Mouse (Mus musculus) olfactory bulb, adult 2 months (tissue): ENCODE results near the gene Hist1h1d. TPM values are rescaled to one million over a fixed set of nuclear protein-coding genes. Genes with fewer than 3 reads are reported as not detected.

ENCODE experiments used
- H3K27ac ChIP-seq: fragments of 200-500 bp; 2 replicates; pipeline ENCODE4 v1.5.1; 2012; ENCODE audit warnings: low read depth, low read length; ENCODE audit not compliant: insufficient read depth
- H3K4me1 ChIP-seq: fragments of 200-500 bp; 2 replicates; pipeline ENCODE4 v1.6.1; 2012; ENCODE audit warnings: low read length; ENCODE audit not compliant: control insufficient read depth, insufficient read depth
- H3K4me3 ChIP-seq: fragments of 200-500 bp; 2 replicates; pipeline ENCODE4 v1.5.1; 2012; ENCODE audit warnings: mild to moderate bottlenecking, low read depth, low read length, moderate library complexity; ENCODE audit not compliant: insufficient read depth
- CTCF ChIP-seq: fragments of 200-500 bp; IDR thresholded peaks from 2 replicates; pipeline ENCODE4 v1.5.1; 2012; ENCODE audit warnings: low read depth, mild to moderate bottlenecking, low read length, moderate library complexity; ENCODE audit not compliant: insufficient read depth
- POLR2A ChIP-seq: fragments of 200-500 bp; IDR thresholded peaks from 2 replicates; pipeline ENCODE4 v1.6.1; 2012; ENCODE audit warnings: mild to moderate bottlenecking, low read depth, low read length, moderate library complexity; ENCODE audit not compliant: insufficient read depth
- WGBS: fragments of 180-500 bp; shearing (Covaris S2); methylation state at CpG from one replicate; pipeline ENCODE4 v1.1.7; 2018; 5-methylcytosine and 5-hydroxymethylcytosine counted together
- polyA plus RNA-seq: library from polyadenylated mRNA; stranded (reverse); fragments of >200 nt; gene quantifications from 2 replicates; pipeline ENCODE4 v1.2.4, GENCODE M21; 2012; ENCODE audit warnings: low replicate concordance; ENCODE audit not compliant: missing spikeins, insufficient read depth, insufficient read length

The Hist1h1d gene
- polyA plus RNA-seq, 1 experiment = not detected

DNA sequence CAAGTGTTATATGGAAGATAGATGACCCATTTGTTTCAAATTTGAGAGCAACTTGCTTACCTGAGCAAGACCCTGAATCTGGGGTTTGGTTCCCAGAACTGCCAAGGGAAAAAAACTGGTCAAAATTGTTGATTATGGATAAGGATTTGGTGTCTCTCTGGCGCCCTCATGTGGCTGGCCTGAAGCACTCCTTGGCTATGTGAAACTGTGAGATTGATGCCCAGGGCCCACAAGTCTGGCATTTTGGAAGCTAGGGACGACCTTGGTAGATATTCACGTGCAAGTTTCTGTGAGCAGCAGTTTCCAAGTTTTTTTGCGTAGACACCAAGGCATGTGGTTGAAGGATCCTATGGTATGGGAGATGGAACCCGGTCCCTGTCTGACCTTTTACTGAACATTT is 28.4 kb upstream of the Hist1h1d start:
- Histone ChIP-seq H3K4me1 (no peaks in the 10 kb centered on the region), H3K27ac (no peak overlapping the region), H3K4me3 (no peak overlapping the region)
- WGBS = 14% methylated on average over 5 of the region's 5 CpGs
- TF ChIP-seq POLR2A = no peak
- TF ChIP-seq CTCF = peak; percentile 61

DNA sequence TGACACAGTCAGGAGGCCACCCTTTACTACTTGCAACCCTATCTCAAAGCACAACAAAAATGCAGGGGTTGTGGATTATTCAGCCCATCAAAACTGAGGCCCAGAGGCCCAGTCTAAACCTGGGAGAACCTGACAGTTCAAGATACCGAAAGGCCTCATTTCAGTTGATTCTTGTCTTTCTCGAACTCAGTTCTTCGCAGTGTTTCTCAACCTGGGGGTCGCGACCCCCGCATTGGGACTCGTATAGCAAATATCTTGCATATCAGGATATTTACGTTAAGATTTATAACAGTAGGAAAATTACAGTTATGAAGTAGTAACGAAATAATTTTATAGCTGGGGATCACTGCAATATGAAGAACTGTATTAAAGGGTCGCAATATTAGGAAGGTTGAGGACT is 27.2 kb upstream of the Hist1h1d start:
- H3K27ac ChIP-seq = no peak overlapping the region
- H3K4me1 ChIP-seq = no peaks in the 10 kb centered on the region
- TF ChIP-seq POLR2A (no peak), CTCF (no peak)
- no peak overlapping the region for H3K4me3 ChIP-seq
- WGBS = 8% methylated on average over 10 of the region's 10 CpGs

DNA sequence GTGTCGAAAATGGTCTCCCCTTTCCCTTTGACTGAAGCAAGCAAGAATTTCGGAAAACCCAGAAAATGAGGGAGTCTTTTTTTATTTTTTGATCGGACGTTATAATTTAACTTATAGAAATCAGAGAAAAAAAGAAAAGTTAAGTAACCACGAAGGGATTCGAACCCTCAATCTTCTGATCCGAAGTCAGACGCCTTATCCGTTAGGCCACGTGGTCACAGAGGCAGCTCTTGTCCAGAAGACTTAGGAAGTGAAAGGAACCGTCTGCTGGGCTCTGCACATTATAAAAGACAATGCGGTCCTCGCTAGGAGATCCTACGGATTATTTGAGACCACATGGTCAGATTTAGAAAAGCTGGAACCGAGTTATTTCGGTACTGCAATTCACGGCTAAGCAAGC is 26.8 kb upstream of the Hist1h1d start:
- 1% methylated on average over 17 of the region's 17 CpGs for WGBS
- no peak overlapping the region for H3K27ac ChIP-seq
- no peak for TF ChIP-seq CTCF
- no peak for TF ChIP-seq POLR2A

DNA sequence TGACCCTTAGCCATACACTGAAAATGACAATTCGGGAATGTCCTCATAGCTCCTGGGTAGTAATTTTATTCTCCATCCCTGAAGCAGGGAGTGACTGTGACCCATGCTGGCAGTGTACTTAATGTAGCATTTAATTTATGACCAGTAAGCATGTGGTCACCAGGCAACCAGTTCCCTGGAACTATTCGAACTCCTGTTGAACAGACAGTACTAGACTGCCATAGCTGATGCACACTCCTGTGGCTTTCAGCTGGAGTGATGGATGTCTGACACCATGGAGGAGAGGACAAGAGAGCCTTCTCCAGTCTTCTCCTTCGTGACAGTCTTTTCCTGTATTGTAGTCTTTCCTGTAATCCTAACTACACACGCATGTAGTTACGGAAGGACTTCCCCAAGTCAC is 24.1 kb upstream of the Hist1h1d start:
- Histone ChIP-seq H3K4me3 (no peak overlapping the region), H3K27ac (no peak overlapping the region), H3K4me1 (peaks cover 6% of the 10 kb centered on the region; the same call in 1 of the 2 replicates)
- TF ChIP-seq POLR2A (no peak), CTCF (no peak)
- 81% methylated on average over 5 of the region's 5 CpGs for WGBS

More for the DNA sequence above, 26.8 kb upstream of the Hist1h1d start:
- no peaks in the 10 kb centered on the region for H3K4me1 ChIP-seq
- no peak overlapping the region for H3K4me3 ChIP-seq

DNA sequence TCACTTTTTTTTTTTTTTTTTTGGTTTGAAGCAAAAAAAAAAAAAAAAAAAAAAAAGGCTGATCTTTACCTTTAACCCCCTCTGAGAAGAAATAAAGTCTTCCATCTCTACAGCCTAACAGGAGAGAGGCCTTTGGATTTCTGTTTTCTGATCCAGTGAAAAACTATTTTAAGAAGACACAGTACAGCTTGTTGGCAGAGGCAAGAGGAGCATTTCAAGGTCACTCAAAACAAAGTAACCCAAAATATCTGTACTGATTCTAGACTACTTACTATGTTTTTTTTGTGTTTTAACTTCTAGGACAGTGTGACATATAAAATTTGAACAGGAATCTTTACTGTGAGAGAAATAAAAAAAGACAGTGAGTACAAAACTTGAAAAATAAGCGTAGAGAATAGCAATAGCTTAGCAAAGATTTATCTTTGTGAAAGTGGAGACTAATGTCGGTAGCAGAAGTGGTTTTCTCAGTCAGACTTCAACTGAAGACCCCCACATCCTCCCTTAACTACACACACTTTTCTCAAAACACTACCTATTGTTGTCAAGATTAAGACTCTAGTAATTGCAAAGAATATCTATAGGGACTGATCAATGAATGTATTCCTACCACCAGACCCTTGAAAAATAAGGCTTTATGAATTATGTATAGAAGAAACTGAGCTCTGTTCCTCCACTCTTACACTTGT is 23.4 kb upstream of the Hist1h1d start:
- no peak overlapping the region for H3K27ac ChIP-seq
- 27% methylated on average over 2 of the region's 2 CpGs for WGBS
- H3K4me1 ChIP-seq = peaks cover 7% of the 10 kb centered on the region; the same call in 1 of the 2 replicates
- H3K4me3 ChIP-seq = no peak overlapping the region
- TF ChIP-seq POLR2A (no peak), CTCF (no peak)

DNA sequence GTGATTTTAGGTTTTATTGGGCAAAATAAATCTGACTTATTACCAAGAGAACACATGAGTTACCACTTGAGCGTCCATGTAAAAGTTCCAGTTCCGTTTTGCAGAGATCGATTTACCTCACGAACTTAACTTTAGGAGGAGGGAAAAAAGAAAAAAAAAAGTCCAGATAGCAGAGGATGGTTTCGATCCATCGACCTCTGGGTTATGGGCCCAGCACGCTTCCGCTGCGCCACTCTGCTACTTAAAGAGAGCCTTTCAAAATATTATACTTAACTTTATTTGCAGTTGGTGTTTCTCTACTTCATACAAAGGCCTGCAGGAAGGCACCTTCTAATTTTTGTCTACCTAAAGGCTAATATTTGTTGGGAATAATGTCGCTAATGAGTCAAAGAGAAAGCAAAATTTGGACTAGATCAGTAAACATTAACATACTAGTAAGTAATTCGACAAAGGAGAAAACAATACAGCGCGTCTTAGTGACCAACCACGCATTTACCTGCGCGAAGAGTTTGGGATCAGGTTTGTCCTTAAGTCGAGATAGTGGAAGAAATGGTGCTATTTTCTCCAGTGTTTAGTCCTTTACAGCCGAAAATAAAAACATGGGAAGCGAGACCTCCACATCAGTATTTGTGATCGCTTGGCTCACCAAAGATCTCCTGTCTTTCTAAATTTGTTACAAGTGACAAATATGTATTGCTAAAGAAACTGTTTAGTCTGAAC is 22.7 kb upstream of the Hist1h1d start:
- under 1% methylated on average over 20 of the region's 20 CpGs for WGBS
- Histone ChIP-seq H3K27ac (peak overlapping the region; percentile 95), H3K4me1 (peaks cover 9% of the 10 kb centered on the region; the same call in 1 of the 2 replicates), H3K4me3 (peak overlapping the region; percentile 57)
- no peak for TF ChIP-seq POLR2A
- no peak for TF ChIP-seq CTCF

DNA sequence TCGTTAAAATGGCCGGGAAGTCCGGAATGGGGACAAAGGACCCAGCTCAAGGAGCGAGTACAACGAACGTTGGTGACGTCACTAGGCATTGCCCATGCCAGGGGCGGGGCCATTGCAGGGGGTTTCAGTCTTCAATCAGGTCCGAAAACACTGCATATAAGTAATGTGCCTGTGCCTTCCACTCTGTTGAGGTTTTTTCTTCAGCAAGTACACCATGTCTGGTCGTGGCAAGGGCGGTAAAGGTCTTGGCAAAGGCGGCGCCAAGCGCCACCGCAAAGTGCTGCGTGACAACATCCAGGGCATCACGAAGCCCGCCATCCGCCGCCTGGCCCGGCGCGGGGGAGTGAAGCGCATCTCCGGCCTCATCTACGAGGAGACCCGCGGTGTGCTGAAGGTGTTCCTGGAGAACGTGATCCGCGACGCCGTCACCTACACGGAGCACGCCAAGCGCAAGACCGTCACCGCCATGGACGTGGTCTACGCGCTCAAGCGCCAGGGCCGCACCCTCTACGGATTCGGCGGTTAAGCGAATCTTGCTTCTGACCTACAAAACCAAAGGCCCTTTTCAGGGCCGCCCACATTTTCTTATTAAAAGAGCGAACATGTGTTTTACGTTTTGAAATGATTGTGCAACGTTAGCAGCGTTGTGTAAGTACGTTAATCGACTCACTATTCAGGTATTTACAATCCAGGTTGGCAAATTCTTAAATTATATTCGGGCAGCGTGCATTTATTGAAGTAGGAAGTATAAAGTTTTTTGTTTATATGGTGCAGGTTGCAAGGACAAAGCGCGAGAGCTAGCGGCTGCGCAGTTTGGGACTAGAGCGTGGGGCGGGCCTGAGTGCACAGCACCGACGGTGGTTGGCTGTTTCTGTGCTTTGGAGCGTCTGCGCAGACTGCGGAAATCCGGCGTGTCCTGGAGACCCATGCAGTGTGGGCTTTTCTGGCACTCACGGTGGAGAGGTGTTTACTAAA is 21.9 kb upstream of the Hist1h1d start, which contains the start of gene Hist1h4h:
Hist1h4h (plus strand) TSS at position 150 of the 975 bp plus-strand sequence.
- H3K4me1 ChIP-seq = peaks cover 12% of the 10 kb centered on the region
- peak within 1 kb of the TSS; percentile 57 for H3K4me3 ChIP-seq
- under 1% methylated on average over 58 of the region's 70 CpGs for WGBS
- H3K27ac ChIP-seq = peak within 1 kb of the TSS; percentile 95
- TF ChIP-seq POLR2A (peak; percentile 92), CTCF (no peak)

DNA sequence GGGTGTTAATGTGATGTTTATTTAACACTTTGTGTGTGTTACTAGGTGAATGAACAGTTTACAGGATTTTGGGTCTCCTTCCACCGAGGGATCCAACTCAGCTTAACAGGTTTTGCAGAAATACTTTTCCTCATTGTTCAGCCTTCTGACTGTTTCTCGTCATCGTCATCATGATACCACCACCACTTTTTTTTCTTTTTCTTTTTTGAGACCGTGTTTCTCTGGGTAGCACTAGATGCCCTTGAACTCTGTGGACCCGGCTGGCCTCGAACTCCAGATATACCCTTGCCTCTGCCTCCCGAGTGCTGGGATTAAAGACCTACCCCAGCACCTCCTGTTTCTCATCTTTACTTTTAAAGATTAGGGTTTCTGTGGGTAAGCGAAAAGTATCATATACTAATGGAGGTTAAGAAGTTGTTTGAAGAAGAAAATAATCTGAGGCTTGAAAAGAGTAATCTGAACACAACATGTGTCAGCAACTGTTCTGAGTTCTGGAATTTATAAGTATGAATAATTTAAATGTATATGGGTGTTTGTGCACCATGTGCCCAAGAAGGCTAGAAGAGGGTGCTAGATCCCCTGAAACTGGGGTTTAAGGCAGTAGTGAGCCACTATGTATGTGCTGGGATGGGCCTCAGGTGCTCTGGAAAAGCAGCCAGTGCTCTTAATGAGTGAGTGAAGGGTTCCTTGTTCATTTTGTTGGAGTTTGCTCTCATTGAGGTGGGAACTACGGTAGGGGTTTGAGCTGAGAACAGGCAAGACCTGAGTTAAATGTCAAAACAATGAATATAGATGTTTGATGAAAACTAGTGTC is 20.6 kb upstream of the Hist1h1d start:
- Histone ChIP-seq H3K27ac (no peak overlapping the region), H3K4me1 (peaks cover 12% of the 10 kb centered on the region), H3K4me3 (no peak overlapping the region)
- TF ChIP-seq POLR2A (no peak), CTCF (no peak)
- 13% methylated on average over 9 of the region's 9 CpGs for WGBS

DNA sequence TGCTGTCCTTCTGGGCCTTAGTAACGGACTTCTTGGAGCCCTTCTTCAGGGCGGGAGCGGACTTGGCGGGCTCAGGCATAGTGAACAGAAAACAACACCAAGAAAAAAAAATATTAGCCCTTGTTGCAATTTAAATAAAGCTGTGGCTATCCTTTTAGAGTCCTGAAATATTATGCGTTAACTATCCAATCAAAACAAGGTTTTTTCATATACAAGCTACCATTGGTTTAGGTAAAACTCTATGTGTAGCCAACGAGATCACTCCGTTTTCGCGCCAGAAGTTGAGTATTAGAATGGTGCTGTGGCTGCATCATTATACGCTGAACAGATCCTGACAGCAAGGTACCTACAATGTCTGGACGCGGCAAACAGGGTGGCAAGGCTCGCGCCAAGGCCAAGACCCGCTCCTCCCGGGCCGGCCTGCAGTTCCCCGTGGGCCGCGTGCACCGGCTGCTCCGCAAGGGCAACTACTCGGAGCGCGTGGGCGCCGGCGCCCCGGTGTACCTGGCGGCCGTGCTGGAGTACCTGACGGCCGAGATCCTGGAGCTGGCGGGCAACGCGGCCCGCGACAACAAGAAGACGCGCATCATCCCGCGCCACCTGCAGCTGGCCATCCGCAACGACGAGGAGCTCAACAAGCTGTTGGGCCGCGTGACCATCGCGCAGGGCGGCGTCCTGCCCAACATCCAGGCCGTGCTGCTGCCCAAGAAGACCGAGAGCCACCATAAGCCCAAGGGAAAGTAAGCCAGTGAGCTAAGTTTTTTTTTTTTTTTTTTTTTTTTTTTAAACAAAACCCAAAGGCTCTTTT is 19.3 kb upstream of the Hist1h1d start, which contains the start of gene Hist1h2af:
Hist1h2af (plus strand) TSS at position 347 of the 808 bp plus-strand sequence.
- peaks cover 12% of the 10 kb centered on the region for H3K4me1 ChIP-seq
- under 1% methylated on average over 29 of the region's 53 CpGs for WGBS
- H3K27ac ChIP-seq = peak within 1 kb of the TSS; percentile 69; the same call in 1 of the 2 replicates
- peak within 1 kb of the TSS; percentile 50 for H3K4me3 ChIP-seq
